Mouse (Mus musculus): ENCODE measurements at regions not wholly inside any gene's neighbourhood (a gene's known extent, or its start where the extent isn't known, plus 50 kb on each side); places are given as distances from the start of the nearest gene placed in this dataset.

- Histone ChIP-seq H3K79me3 (ENCODE audit: low read depth) (no peaks in the 10 kb centered on the region), H3ac (ENCODE audit: control insufficient read depth, insufficient read length, low read depth) (no peak overlapping the region), H3K79me2 (ENCODE audit: control insufficient read depth, insufficient read depth) (no peaks in the 10 kb centered on the region), H3K4me3 (ENCODE audit: insufficient read depth, poor library complexity, severe bottlenecking) (no peak overlapping the region), H3K27me3 (ENCODE audit: control insufficient read depth, insufficient read depth, insufficient read length) (no peaks in the 10 kb centered on the region), H3K36me3 (ENCODE audit: control insufficient read depth, insufficient read depth) (no peaks in the 10 kb centered on the region)
- no peak for TF ChIP-seq CEBPB (IDR thresholded peaks at IDR 0.05; ENCODE audit: low read depth)
- no peak for TF ChIP-seq MYOD1 (IDR thresholded peaks at IDR 0.05; ENCODE audit: control insufficient read depth, insufficient read length, low read depth)
- no peak for TF ChIP-seq MAX (IDR thresholded peaks at IDR 0.05)
- no peak for TF ChIP-seq FOSL1 (IDR thresholded peaks at IDR 0.05; ENCODE audit: insufficient read depth, low read length, poor library complexity, severe bottlenecking)
- no peak for TF ChIP-seq CTCF (IDR thresholded peaks at IDR 0.05; ENCODE audit: control insufficient read depth, insufficient read depth, insufficient read length)
- TF ChIP-seq USF1 (IDR thresholded peaks at IDR 0.05; ENCODE audit: low read depth), result no peak
- TF ChIP-seq MYOG (IDR thresholded peaks at IDR 0.05; ENCODE audit: control insufficient read depth, extremely low read depth, insufficient read length), result no peak
These were observed 103.1 kb upstream of the Ddhd1 start for GRCm38 (mm10) chr14:45760890-45761680.

GRCm38 (mm10) chr14:45764231-45764630 lies 106.3 kb upstream of the Ddhd1 start:
- H3K79me2 ChIP-seq (ENCODE audit: control insufficient read depth, insufficient read depth), result no peaks in the 10 kb centered on the region
- no peak for TF ChIP-seq CEBPB (IDR thresholded peaks at IDR 0.05; ENCODE audit: low read depth)
- no peak for TF ChIP-seq MAX (IDR thresholded peaks at IDR 0.05)
- TF ChIP-seq USF1 (IDR thresholded peaks at IDR 0.05; ENCODE audit: low read depth), result no peak
- TF ChIP-seq MYOD1 (IDR thresholded peaks at IDR 0.05; ENCODE audit: control insufficient read depth, insufficient read length, low read depth), result no peak
- TF ChIP-seq FOSL1 (IDR thresholded peaks at IDR 0.05; ENCODE audit: insufficient read depth, low read length, poor library complexity, severe bottlenecking), result no peak
- no peak for TF ChIP-seq CTCF (IDR thresholded peaks at IDR 0.05; ENCODE audit: control insufficient read depth, insufficient read depth, insufficient read length)
- TF ChIP-seq MYOG (IDR thresholded peaks at IDR 0.05; ENCODE audit: control insufficient read depth, extremely low read depth, insufficient read length), result no peak
- H3K36me3 ChIP-seq (ENCODE audit: control insufficient read depth, insufficient read depth), result no peaks in the 10 kb centered on the region
- H3ac ChIP-seq (ENCODE audit: control insufficient read depth, insufficient read length, low read depth), result no peak overlapping the region
- H3K27me3 ChIP-seq (ENCODE audit: control insufficient read depth, insufficient read depth, insufficient read length), result no peaks in the 10 kb centered on the region
- H3K79me3 ChIP-seq (ENCODE audit: low read depth), result no peaks in the 10 kb centered on the region
- H3K4me3 ChIP-seq (ENCODE audit: insufficient read depth, poor library complexity, severe bottlenecking), result no peak overlapping the region

GRCm38 (mm10) chr14:45766582-45766981 lies 108.6 kb upstream of the Ddhd1 start:
- no peaks in the 10 kb centered on the region for H3K27me3 ChIP-seq (ENCODE audit: control insufficient read depth, insufficient read depth, insufficient read length)
- H3K36me3 ChIP-seq (ENCODE audit: control insufficient read depth, insufficient read depth), result no peaks in the 10 kb centered on the region
- no peak overlapping the region for H3K4me3 ChIP-seq (ENCODE audit: insufficient read depth, poor library complexity, severe bottlenecking)
- no peak overlapping the region for H3ac ChIP-seq (ENCODE audit: control insufficient read depth, insufficient read length, low read depth)
- TF ChIP-seq CEBPB (IDR thresholded peaks at IDR 0.05; ENCODE audit: low read depth) (no peak), MYOD1 (IDR thresholded peaks at IDR 0.05; ENCODE audit: control insufficient read depth, insufficient read length, low read depth) (no peak), FOSL1 (IDR thresholded peaks at IDR 0.05; ENCODE audit: insufficient read depth, low read length, poor library complexity, severe bottlenecking) (no peak), MYOG (IDR thresholded peaks at IDR 0.05; ENCODE audit: control insufficient read depth, extremely low read depth, insufficient read length) (no peak), CTCF (IDR thresholded peaks at IDR 0.05; ENCODE audit: control insufficient read depth, insufficient read depth, insufficient read length) (no peak), USF1 (IDR thresholded peaks at IDR 0.05; ENCODE audit: low read depth) (no peak), MAX (IDR thresholded peaks at IDR 0.05) (no peak)
- H3K79me3 ChIP-seq (ENCODE audit: low read depth), result no peaks in the 10 kb centered on the region
- no peaks in the 10 kb centered on the region for H3K79me2 ChIP-seq (ENCODE audit: control insufficient read depth, insufficient read depth)

- Histone ChIP-seq H3K79me2 (ENCODE audit: control insufficient read depth, insufficient read depth) (no peaks in the 10 kb centered on the region), H3K27me3 (ENCODE audit: control insufficient read depth, insufficient read depth, insufficient read length) (no peaks in the 10 kb centered on the region), H3K79me3 (ENCODE audit: low read depth) (no peaks in the 10 kb centered on the region), H3K4me3 (ENCODE audit: insufficient read depth, poor library complexity, severe bottlenecking) (no peak overlapping the region), H3ac (ENCODE audit: control insufficient read depth, insufficient read length, low read depth) (no peak overlapping the region), H3K36me3 (ENCODE audit: control insufficient read depth, insufficient read depth) (no peaks in the 10 kb centered on the region)
- TF ChIP-seq CTCF (IDR thresholded peaks at IDR 0.05; ENCODE audit: control insufficient read depth, insufficient read depth, insufficient read length), result peak; percentile 24
- TF ChIP-seq MAX (IDR thresholded peaks at IDR 0.05), result no peak
These were observed 114.8 kb upstream of the Ddhd1 start for GRCm38 (mm10) chr14:45772665-45773277.

- no peaks in the 10 kb centered on the region for H3K79me3 ChIP-seq (ENCODE audit: low read depth)
These were observed 115.4 kb upstream of the Ddhd1 start for GRCm38 (mm10) chr14:45773326-45773725.

More at GRCm38 (mm10) chr14:45773326-45773725, 115.4 kb upstream of the Ddhd1 start:
- TF ChIP-seq MYOG (IDR thresholded peaks at IDR 0.05; ENCODE audit: control insufficient read depth, extremely low read depth, insufficient read length), result no peak
- no peak for TF ChIP-seq CTCF (IDR thresholded peaks at IDR 0.05; ENCODE audit: control insufficient read depth, insufficient read depth, insufficient read length)
- no peak for TF ChIP-seq MAX (IDR thresholded peaks at IDR 0.05)
- TF ChIP-seq FOSL1 (IDR thresholded peaks at IDR 0.05; ENCODE audit: insufficient read depth, low read length, poor library complexity, severe bottlenecking), result no peak
- no peak for TF ChIP-seq CEBPB (IDR thresholded peaks at IDR 0.05; ENCODE audit: low read depth)
- TF ChIP-seq USF1 (IDR thresholded peaks at IDR 0.05; ENCODE audit: low read depth), result no peak
- TF ChIP-seq MYOD1 (IDR thresholded peaks at IDR 0.05; ENCODE audit: control insufficient read depth, insufficient read length, low read depth), result no peak
- Histone ChIP-seq H3K27me3 (ENCODE audit: control insufficient read depth, insufficient read depth, insufficient read length) (no peaks in the 10 kb centered on the region), H3K4me3 (ENCODE audit: insufficient read depth, poor library complexity, severe bottlenecking) (no peak overlapping the region), H3K79me2 (ENCODE audit: control insufficient read depth, insufficient read depth) (no peaks in the 10 kb centered on the region), H3ac (ENCODE audit: control insufficient read depth, insufficient read length, low read depth) (no peak overlapping the region), H3K36me3 (ENCODE audit: control insufficient read depth, insufficient read depth) (no peaks in the 10 kb centered on the region)
